Mouse (Mus musculus) layer of hippocampus, adult 8-10 months (tissue): ENCODE measurements at regions not wholly inside any gene's neighbourhood (a gene's known extent, or its start where the extent isn't known, plus 50 kb on each side); places are given as distances from the start of the nearest gene placed in this dataset.
"Not testable (repeated sequence)": the region's sequence is repeated elsewhere in the genome, so short reads cannot be mapped to it uniquely, and the experiment has no call there.

Experiments
- DNase-seq, 2 experiments: peaks; one replicate each; pipeline ENCODE4 v3.0.0; 2022; ENCODE audit warnings: low spot score in 2 of 2

- DNase-seq, result no peak
These were observed 494.1 kb upstream of the Klf6 start for GRCm38 (mm10) chr13:5367058-5367797.

DNA sequence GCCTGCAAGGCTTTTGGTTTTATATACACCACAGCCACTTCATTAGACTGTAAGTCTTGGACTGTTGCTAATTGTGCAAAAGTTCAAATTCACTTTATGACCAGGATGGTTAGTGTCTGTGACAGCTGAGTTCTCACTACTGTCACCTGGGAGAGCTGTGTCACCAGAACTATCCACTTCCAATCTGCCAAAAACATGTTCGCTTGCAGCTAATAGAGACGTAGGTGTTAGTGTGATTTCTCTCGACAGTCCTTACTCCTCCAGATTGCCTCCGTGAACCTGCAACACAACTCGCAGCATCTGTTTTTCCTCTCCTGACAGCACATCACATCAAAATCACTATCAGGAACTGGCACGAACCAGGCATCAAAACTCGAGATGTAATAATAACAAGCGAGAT is 491.3 kb upstream of the Klf6 start:
- DNase-seq, result peak; percentile 3 to 8

DNA sequence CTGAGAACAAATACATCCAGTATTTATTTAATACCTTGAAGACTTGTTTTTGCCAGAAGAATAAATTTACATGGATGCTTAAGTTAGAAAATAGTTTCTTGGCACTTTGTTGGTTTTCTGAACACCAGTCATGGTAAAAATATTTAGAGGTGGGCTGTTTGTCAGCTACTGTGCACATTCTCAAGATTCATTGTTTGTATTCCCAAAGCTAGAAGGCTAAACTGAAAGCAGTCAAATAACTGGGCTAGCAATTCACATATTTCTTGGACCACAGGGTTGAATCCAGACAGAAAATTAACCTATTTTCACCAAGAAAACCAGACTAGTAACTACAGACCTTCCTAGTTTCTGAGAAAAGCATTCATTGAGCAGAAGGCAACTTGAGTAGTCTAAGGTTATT is 488.1 kb upstream of the Klf6 start:
- no peak for DNase-seq

- DNase-seq, result no peak
These were observed 453.0 kb upstream of the Klf6 start for GRCm38 (mm10) chr13:5408226-5408804.

DNA sequence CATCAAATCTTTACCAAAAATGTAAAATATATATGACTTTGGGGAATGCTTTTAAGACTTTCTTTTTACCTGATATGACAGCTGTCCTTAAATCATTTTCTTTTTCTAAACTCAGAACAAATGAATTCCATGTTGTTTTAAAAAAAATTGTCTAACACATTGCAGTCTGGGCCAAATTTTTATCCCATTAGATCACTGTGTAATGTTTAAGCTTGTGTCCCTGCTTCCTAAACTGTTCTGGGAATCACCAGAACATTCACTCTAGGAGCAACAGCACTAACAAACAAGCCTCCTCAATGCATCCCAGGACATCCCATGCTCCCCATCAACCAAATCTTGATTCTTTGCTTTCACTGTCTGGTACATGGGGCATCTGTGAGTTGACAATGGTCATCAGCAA is 449.2 kb upstream of the Klf6 start:
- no peak for DNase-seq

- DNase-seq, result not testable (repeated sequence)
These were observed 448.3 kb upstream of the Klf6 start for GRCm38 (mm10) chr13:5413009-5413408.

- no peak for DNase-seq
These were observed 437.2 kb upstream of the Klf6 start for GRCm38 (mm10) chr13:5424110-5424509.

DNA sequence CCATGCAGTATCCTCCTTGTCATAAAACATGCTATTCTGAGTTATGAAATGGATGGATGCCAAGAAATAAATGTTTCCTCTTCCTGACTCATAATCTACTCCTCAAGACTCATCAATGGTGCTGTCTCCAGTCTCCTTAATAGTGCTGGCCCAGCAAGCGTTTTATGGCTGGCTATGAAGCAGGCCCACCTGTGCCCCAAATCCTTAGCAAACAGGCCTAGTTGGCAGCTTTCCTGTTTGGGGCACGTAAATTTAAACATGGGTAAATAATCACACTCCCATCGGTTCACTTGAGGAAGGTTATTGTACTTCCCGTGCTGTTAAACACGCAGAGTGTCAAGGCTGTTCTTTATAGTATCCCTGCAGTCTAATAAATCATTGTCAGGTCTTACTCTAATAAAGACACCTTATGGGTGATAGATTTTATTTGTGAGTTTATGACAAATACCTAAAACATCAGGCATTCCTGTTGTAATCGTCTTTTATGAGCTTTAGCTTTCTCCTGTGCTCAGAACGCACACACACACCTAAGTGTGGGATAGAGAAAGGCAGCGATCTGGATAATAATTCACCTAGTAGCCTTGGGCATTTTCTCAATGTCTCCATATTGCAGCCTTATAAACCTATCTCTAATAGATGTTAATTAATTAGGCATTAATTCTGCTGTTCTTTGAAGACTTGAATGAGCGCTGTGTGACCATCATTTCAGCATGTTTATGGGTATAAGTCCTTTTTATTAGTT is 435.6 kb upstream of the Klf6 start:
- DNase-seq, result no peak

DNA sequence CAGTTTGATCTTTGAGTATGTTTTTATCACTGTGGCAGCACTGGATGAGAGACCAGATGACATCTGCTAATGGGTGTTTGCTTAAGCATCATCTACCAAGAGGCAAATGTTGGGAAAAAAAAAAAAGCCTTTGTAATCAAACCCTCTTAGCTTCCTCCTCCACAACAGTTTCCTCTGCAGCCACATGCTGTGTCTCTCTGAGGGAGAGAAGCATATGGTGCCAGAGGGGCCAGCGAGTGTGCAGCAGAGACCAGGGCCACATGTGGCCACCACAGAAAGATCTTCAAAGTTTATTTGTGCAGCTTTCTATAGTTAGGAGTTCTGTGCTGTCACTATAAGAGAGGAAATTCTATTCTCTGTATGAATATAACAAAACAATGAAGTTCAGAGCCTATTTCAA is 427.6 kb upstream of the Klf6 start:
- peak; percentile 4 to 12 for DNase-seq

DNA sequence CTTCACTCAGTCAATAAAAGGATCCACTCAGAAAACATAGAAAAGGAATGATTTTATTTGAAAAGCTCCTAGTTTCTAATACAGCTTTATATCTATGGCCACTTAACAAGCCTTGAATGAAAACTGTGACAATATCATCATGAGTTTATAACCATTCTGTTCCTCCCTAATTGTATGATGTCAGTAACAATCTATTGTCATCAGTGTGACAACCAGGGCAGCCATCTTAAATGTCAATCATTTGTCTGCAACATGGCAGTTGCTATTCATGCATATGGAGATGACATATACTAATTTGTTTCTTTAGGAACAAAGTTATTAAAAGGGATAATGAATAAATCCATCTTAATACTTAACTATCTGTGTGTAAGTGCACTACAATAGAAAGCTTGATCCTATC is 426.2 kb upstream of the Klf6 start:
- no peak for DNase-seq

DNA sequence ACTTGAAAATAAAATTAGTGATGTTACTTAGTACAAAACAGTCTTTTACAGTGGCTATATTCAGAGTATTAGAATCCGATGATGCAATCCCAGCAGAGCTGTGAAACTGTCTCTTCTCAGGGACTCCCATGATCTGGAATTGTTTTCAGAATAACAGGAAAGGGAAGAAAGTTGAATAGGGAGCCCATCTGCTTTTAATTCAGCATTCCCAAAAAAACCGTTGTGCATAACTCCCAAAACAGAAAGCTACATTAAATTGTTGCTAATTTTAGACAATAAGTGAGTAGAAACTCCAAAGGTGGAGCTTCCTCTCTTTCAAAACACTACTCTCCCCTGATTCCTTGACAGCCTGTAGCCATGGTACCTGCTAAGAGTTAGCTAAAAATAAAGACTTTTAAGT is 425.1 kb upstream of the Klf6 start:
- no peak for DNase-seq

- DNase-seq, result no peak
These were observed 420.8 kb upstream of the Klf6 start for GRCm38 (mm10) chr13:5440454-5440853.

GRCm38 (mm10) chr13:5444759-5445478 is 416.4 kb upstream of the Klf6 start:
- DNase-seq, result no peak

DNA sequence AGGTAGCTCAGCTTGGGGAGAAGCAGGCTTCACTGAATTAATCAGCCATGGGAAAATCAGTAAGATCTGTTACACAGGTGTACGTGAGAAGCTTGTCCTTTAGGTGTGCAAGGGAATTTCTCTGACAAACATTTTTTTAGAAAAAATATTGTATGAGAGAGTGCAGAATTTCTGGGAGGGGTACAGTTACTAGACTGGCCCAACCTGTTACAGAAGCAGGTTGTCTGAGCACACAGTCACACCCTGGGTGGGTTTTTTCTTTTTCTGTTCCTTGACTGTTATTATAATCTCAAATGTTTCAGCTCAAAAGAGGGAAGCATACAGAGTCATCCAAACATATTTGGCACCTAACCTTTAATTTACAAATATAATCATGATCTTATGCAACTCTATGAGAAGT is 412.7 kb upstream of the Klf6 start:
- no peak for DNase-seq

GRCm38 (mm10) chr13:5480779-5481178 is 380.5 kb upstream of the Klf6 start:
- no peak for DNase-seq

DNA sequence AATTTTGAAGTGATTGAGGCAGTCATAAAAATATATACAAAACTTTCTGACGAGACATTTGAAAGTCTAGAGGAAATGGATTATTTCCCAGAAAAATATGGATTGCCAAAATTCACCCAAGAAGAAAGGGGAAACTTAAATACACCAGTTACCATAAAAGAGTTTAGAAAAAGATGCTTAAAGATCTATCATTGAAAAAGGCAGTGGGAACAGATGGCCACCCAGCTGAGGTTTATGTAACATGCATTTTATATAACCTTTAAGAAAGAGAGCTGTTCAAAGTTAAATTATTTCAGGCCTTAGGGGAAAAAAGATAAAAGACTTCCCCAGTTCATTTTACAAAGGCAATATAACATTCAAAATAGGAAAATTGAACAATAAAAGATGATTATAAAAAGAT is 369.0 kb upstream of the Klf6 start:
- DNase-seq, result peak; percentile 21 to 23

GRCm38 (mm10) chr13:5497535-5497934 is 363.7 kb upstream of the Klf6 start:
- no peak for DNase-seq

DNA sequence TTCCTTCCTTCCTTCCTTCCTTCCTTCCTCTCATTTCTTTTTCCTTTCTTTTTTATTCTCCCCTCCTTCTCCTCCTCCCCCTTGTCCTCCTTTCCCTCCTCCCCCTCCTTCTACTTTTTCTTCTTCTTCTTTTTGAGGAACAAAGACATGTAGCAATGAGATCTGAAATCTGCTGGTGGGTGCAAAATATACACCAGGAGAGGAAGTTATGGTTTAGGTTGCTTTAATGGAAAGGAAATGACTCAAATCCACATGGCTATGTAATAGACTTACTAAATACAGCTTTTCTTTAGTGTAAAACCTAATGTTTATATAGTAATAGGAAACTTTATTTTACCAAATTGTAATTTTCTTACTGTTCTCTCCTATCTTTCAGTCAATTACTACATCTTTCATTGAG is 349.5 kb upstream of the Klf6 start:
- no peak for DNase-seq

DNA sequence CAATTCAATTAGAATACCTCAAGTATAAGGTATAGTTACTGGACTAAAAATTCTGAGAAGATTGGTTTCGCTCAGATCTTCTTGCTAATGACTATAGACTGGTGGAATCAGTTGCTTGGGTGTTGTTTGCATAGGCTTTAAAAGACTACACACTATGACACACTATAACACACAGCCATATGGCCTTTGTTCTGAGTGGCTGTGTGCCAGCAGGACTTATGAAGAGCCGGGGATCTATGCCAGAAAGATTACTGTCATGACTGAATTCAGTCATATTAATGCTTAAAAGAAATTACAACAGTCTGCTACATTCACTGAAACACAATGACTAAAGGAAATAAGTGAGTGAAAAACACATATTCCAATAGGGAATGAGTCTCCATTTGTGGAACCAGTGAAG is 345.7 kb upstream of the Klf6 start:
- DNase-seq, result peak in 1 of 2 experiments; percentile 13

- DNase-seq, result no peak
These were observed 345.2 kb upstream of the Klf6 start for GRCm38 (mm10) chr13:5516088-5516487.

- no peak for DNase-seq
These were observed 342.1 kb upstream of the Klf6 start for GRCm38 (mm10) chr13:5519181-5519580.

GRCm38 (mm10) chr13:5519600-5519999 is 341.7 kb upstream of the Klf6 start:
- peak in 1 of 2 experiments; percentile 25 for DNase-seq
